Mouse (Mus musculus) intestine, embryonic 16.5 days (tissue): Measurements from ENCODE around the gene Sec16a. TPM values are rescaled to one million over a fixed set of nuclear protein-coding genes. Genes with fewer than 3 reads are reported as not detected.
A peak's percentile ranks its signal among the peaks of the same experiment; 100 is the strongest.

Experiments
- ATAC-seq: fragments of 200-750 bp; cut with Nextera tagmentation; 2 replicates; pipeline ENCODE4 v1.8.0; 2017; ENCODE audit warnings: moderate TSS enrichment, moderate library complexity
- H3K27ac ChIP-seq: fragments of 300-500 bp; sonication (generic); 2 replicates; pipeline ENCODE4 v1.5.1; 2014; ENCODE audit warnings: mild to moderate bottlenecking, low read length
- H3K27me3 ChIP-seq: fragments of 300-500 bp; sonication (generic); replicated peaks from 2 replicates; pipeline ENCODE4 v1.6.1; 2014; ENCODE audit warnings: low read length, control low read depth, mixed read lengths; ENCODE audit not compliant: control insufficient read depth, insufficient read depth
- H3K36me3 ChIP-seq: fragments of 300-500 bp; sonication (generic); 2 replicates; pipeline ENCODE4 v1.6.1; 2014; ENCODE audit warnings: low read length, control low read depth; ENCODE audit not compliant: control insufficient read depth, insufficient read depth
- H3K4me1 ChIP-seq: fragments of 300-500 bp; sonication (generic); 2 replicates; pipeline ENCODE4 v1.6.1; 2014; ENCODE audit warnings: low read length, control low read depth, mixed read lengths; ENCODE audit not compliant: control insufficient read depth, insufficient read depth
- H3K4me2 ChIP-seq: fragments of 300-500 bp; sonication (generic); 2 replicates; pipeline ENCODE4 v1.6.1; 2014; ENCODE audit warnings: low read depth, low read length, control low read depth
- H3K4me3 ChIP-seq: fragments of 300-500 bp; sonication (generic); 2 replicates; pipeline ENCODE4 v1.5.1; 2014; ENCODE audit warnings: mild to moderate bottlenecking, low read length
- H3K9ac ChIP-seq: fragments of 300-500 bp; sonication (generic); 2 replicates; pipeline ENCODE4 v1.6.1; 2014; ENCODE audit warnings: low read depth, low read length
- H3K9me3 ChIP-seq: fragments of 300-500 bp; sonication (generic); 2 replicates; pipeline ENCODE4 v1.6.1; 2016; ENCODE audit warnings: low read length, control low read depth; ENCODE audit not compliant: control insufficient read depth
- WGBS: fragments of 180-500 bp; shearing (Covaris S2); extraction: QIAGEN DNeasy Blood & Tissue Kit; methylation state at CpG from one replicate; pipeline ENCODE4 v1.1.7; 2014; 5-methylcytosine and 5-hydroxymethylcytosine counted together
- polyA plus RNA-seq: library from polyadenylated mRNA; unstranded; fragments of >200 nt; fragmentation: Nextera tagmentation; extraction: Ambion mirVana; gene quantifications from 2 replicates; pipeline ENCODE4 v1.2.1, GENCODE M21; 2015

The Sec16a gene
- polyA plus RNA-seq, 1 experiment from 2014 or later: 19.1 TPM

- H3K27ac ChIP-seq: peak within 1 kb of the TSS; percentile 76
- H3K4me1 ChIP-seq: peaks cover 27% of the 10 kb centered on the region
- peak within 1 kb of the TSS; percentile 92 for H3K4me2 ChIP-seq
- H3K27me3 ChIP-seq: no peaks in the 10 kb centered on the region
- WGBS: under 1% methylated on average over 57 of the region's 57 CpGs
- H3K36me3 ChIP-seq: peaks cover 8% of the 10 kb centered on the region
- H3K4me3 ChIP-seq: peak within 1 kb of the TSS; percentile 84
- peak within 1 kb of the TSS; percentile 95 for H3K9ac ChIP-seq
- H3K9me3 ChIP-seq: no peaks in the 10 kb centered on the region
- ATAC-seq: peak; percentile 97
Observed at GRCm38 (mm10) chr2:26408515-26409356, 36.3 kb downstream of the Sec16a start, which contains the start of gene Inpp5e. Gene Inpp5e, minus strand, starts transcription at chr2:26409203.

- Histone ChIP-seq H3K27ac (no peak overlapping the region), H3K4me1 (peaks cover 25% of the 10 kb centered on the region), H3K9me3 (no peaks in the 10 kb centered on the region), H3K4me2 (no peak overlapping the region), H3K27me3 (no peaks in the 10 kb centered on the region), H3K36me3 (peaks cover 16% of the 10 kb centered on the region; the same call in 1 of the 2 replicates), H3K9ac (no peak overlapping the region), H3K4me3 (no peak overlapping the region)
- WGBS: 79% methylated on average over 8 of the region's 8 CpGs
- ATAC-seq: no peak
Observed at GRCm38 (mm10) chr2:26403306-26403705, 41.7 kb downstream of the Sec16a start.

DNA sequence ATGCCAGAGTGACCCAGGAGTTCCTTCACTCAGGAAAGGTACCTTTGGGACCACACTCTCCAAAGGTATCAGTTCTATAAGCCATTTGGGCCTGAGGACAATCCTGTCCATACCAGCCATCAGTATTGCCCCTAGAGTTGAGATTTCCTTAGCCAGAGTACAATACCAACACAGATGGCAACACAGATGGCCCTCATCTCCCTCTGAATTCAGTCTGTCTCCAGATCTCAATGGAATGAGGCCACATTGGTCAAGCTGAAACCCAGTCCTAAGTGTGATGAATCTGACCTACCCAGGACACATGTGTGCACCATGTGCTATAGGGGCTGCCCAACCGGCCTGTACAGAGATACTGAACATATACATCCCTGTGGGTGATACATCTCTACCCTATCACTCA is 42.8 kb downstream of the Sec16a start:
- ATAC-seq: no peak
- Histone ChIP-seq H3K27me3 (no peaks in the 10 kb centered on the region), H3K4me2 (no peak overlapping the region), H3K36me3 (peaks cover 20% of the 10 kb centered on the region; the same call in 1 of the 2 replicates), H3K27ac (no peak overlapping the region), H3K9me3 (no peaks in the 10 kb centered on the region), H3K4me3 (no peak overlapping the region), H3K4me1 (peaks cover 15% of the 10 kb centered on the region), H3K9ac (no peak overlapping the region)
- WGBS: 83% methylated on average over 1 of the region's 1 CpGs

DNA sequence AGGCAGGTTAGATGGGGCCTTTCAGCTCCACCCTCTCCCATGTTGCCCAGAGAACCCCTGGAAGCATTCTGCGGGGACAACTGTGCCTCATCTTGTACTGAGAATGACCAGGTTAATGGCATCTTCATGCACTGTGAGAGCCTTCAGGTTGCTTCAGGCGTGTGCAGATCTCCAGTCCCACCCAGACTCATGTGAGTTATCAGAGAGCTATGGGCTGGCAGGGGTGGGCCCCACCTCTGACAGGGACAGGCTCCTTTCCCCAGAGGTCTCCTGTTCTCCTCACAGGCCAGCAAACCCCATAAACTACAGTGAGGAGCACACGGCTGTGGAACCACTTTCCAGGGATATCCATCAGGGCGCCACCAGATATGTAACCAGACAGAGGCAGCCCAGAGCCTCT is 44.0 kb downstream of the Sec16a start:
- Histone ChIP-seq H3K4me2 (no peak overlapping the region), H3K4me1 (peaks cover 7% of the 10 kb centered on the region), H3K9ac (no peak overlapping the region), H3K36me3 (peaks cover 23% of the 10 kb centered on the region; the same call in 1 of the 2 replicates), H3K27me3 (no peaks in the 10 kb centered on the region), H3K4me3 (no peak overlapping the region), H3K9me3 (no peaks in the 10 kb centered on the region), H3K27ac (no peak overlapping the region)
- no peak for ATAC-seq
- 92% methylated on average over 4 of the region's 4 CpGs for WGBS

- 88% methylated on average over 5 of the region's 5 CpGs for WGBS
- H3K36me3 ChIP-seq: peaks cover 28% of the 10 kb centered on the region
Observed at GRCm38 (mm10) chr2:26400296-26400695, 44.7 kb downstream of the Sec16a start.

DNA sequence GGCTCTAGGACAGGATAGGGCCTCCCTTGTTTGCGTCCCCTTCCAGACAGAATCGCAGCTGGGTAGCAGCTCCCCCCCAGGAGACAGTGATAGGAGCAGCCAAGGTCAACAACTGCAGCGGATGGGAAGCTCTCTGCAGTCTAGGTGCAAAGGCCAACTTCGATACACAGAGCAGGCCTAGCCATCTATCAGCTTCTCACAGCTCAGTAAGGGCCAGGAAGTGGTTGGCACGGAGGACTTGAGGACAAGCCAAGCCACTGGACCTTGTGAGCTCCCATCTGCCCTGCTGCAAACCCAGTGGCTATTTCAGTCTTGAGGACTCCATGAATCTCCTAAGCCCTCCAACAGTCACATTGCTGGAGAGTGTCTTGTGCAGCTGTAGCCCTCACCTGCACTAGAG is 45.4 kb downstream of the Sec16a start:
- Histone ChIP-seq H3K27ac (no peak overlapping the region), H3K4me3 (no peak overlapping the region), H3K4me2 (no peak overlapping the region), H3K36me3 (peaks cover 33% of the 10 kb centered on the region), H3K9ac (no peak overlapping the region), H3K27me3 (no peaks in the 10 kb centered on the region), H3K4me1 (no peaks in the 10 kb centered on the region), H3K9me3 (no peaks in the 10 kb centered on the region)
- no peak for ATAC-seq
- WGBS: 72% methylated on average over 5 of the region's 5 CpGs

More at GRCm38 (mm10) chr2:26400296-26400695, 44.7 kb downstream of the Sec16a start:
- H3K27ac ChIP-seq: no peak overlapping the region
- ATAC-seq: no peak
- H3K9me3 ChIP-seq: no peaks in the 10 kb centered on the region
- no peak overlapping the region for H3K9ac ChIP-seq
- H3K4me2 ChIP-seq: no peak overlapping the region
- no peaks in the 10 kb centered on the region for H3K4me1 ChIP-seq
- H3K27me3 ChIP-seq: no peaks in the 10 kb centered on the region
- H3K4me3 ChIP-seq: no peak overlapping the region

DNA sequence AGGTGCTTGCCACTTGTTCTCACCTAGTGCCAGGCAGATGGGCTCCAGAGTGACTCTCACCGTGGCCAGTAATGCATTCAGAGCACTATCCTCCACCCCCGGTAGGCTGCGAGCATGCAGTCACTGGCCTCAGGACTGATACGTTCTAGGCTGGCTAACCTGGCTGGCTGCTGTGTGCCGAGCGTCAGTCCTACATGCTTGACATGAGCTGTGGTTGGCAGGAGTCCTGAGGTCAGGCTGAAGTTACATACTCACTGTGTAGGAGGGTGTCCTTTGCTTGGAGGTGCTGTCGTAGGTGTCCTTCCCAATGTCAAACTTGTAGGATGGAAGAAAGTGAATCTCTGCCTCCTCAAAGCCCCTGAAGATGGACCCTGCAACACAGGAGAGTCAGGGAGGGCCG is 46.0 kb downstream of the Sec16a start:
- no peak overlapping the region for H3K4me3 ChIP-seq
- WGBS: 87% methylated on average over 8 of the region's 8 CpGs
- H3K9ac ChIP-seq: no peak overlapping the region
- H3K4me1 ChIP-seq: no peaks in the 10 kb centered on the region
- H3K36me3 ChIP-seq: peaks cover 39% of the 10 kb centered on the region
- H3K9me3 ChIP-seq: no peaks in the 10 kb centered on the region
- no peak overlapping the region for H3K27ac ChIP-seq
- no peaks in the 10 kb centered on the region for H3K27me3 ChIP-seq
- ATAC-seq: no peak
- H3K4me2 ChIP-seq: no peak overlapping the region

GRCm38 (mm10) chr2:26391617-26392016 is 53.4 kb downstream of the Sec16a start:
- Histone ChIP-seq H3K4me1 (peaks cover 15% of the 10 kb centered on the region), H3K4me3 (no peak overlapping the region), H3K27me3 (no peaks in the 10 kb centered on the region), H3K4me2 (no peak overlapping the region), H3K9ac (no peak overlapping the region), H3K27ac (no peak overlapping the region), H3K9me3 (no peaks in the 10 kb centered on the region), H3K36me3 (peaks cover 32% of the 10 kb centered on the region)
- no peak for ATAC-seq
- 89% methylated on average over 6 of the region's 6 CpGs for WGBS

GRCm38 (mm10) chr2:26390954-26391353 is 54.1 kb downstream of the Sec16a start:
- no peak overlapping the region for H3K4me3 ChIP-seq
- H3K36me3 ChIP-seq: peaks cover 36% of the 10 kb centered on the region
- H3K4me1 ChIP-seq: peaks cover 15% of the 10 kb centered on the region
- no peak overlapping the region for H3K27ac ChIP-seq
- no peak for ATAC-seq
- H3K9ac ChIP-seq: no peak overlapping the region
- H3K9me3 ChIP-seq: no peaks in the 10 kb centered on the region
- WGBS: 82% methylated on average over 3 of the region's 3 CpGs
- no peaks in the 10 kb centered on the region for H3K27me3 ChIP-seq
- H3K4me2 ChIP-seq: no peak overlapping the region
